Mouse (Mus musculus): ENCODE results near the gene Trpt1.

Trpt1 gene

GRCm38 (mm10) chr19:7039841-7040636, 44.1 kb downstream of the Trpt1 start, which contains the start of gene Stip1:
Gene Stip1 (minus strand): TSS chr19:7039967.
- under 1% methylated on average over 48 of the region's 49 CpGs for WGBS

GRCm38 (mm10) chr19:7040637-7041130, 44.8 kb downstream of the Trpt1 start:
- WGBS, result 18% methylated on average over 13 of the region's 13 CpGs

GRCm38 (mm10) chr19:7041171-7041570, 45.2 kb downstream of the Trpt1 start:
- WGBS, result 76% methylated on average over 2 of the region's 2 CpGs

GRCm38 (mm10) chr19:7044279-7044678, 48.3 kb downstream of the Trpt1 start:
- WGBS, result 74% methylated on average over 4 of the region's 4 CpGs

- 43% methylated on average over 4 of the region's 4 CpGs for WGBS
Measured at GRCm38 (mm10) chr19:7044706-7045105, 48.8 kb downstream of the Trpt1 start.

Measured in cerebral cortex, adult 2 months (tissue).